Mouse (Mus musculus): ENCODE measurements around the gene Ubb. TPM values are rescaled to one million over a fixed set of nuclear protein-coding genes. Genes with fewer than 3 reads are reported as not detected.

The Ubb gene
- polyA plus RNA-seq, 1 experiment: 359 TPM

DNA sequence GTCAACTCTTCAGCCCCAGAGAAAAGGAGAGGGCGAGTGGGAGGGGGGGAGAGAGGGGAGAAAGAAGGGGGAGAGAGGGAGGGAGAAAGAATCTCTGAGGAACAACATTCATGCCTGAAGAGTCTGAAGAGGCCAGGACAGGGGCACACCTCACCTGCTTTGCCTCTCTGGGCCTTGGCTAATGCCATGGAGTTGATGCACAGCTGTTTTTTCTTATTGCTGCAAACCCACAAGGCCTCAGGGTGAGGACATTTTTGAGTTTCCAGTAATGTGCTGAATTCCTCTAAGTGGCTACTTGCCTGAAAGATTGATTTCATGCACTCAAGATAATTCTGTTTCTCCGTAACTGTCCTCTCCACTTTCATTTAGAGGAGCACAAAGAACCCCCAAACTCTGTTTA lies 7.2 kb downstream of the Ubb start:
- no peak overlapping the region for H3K4me3 ChIP-seq (ENCODE audit: insufficient read depth, low read depth, low read length)
- peaks cover 6% of the 10 kb centered on the region; the same call in 1 of the 2 replicates for H3K4me1 ChIP-seq (ENCODE audit: control insufficient read depth, insufficient read depth, insufficient read length, low read length)
- peak overlapping the region; percentile 78; the same call in 1 of the 2 replicates for H3K27ac ChIP-seq (replicated peaks; ENCODE audit: low read depth, low read length)

DNA sequence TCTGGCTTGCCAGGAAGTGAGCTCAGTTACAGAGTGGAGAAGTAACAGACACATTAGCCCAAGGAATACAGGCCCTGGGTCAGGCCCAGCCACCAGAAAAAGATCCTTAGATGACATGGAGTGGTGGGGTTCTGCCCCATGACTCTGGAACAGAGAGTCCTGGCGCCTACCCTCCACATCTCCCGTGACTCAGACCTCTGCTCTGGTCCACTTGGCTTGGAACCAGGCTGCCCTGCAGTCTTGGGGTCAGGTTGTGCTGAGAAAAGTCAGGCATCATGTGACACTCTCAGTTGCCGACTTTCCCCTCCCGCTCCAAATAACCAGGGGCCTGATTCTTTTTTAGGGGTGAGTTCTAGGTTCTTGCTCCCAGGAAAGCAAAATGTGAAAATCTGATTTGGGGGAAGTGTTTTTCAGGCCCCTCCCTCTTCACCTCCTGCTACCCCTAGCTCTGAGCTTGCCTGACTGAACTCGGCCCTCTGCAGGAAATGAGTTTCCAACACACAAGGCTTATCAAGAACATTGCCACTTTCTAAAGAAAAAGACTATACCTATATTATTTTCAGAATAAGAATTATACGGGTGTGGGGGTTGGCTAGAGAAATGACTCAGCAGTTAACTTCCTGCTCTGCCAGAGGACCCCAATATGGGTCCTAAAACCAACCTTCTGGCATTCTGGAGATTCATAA lies 8.1 kb downstream of the Ubb start:
- H3K4me1 ChIP-seq (ENCODE audit: control insufficient read depth, insufficient read depth, insufficient read length, low read length): peaks cover 6% of the 10 kb centered on the region; the same call in 1 of the 2 replicates
- peak overlapping the region; percentile 78 for H3K27ac ChIP-seq (replicated peaks; ENCODE audit: low read depth, low read length)
- H3K4me3 ChIP-seq (ENCODE audit: insufficient read depth, low read depth, low read length): no peak overlapping the region

DNA sequence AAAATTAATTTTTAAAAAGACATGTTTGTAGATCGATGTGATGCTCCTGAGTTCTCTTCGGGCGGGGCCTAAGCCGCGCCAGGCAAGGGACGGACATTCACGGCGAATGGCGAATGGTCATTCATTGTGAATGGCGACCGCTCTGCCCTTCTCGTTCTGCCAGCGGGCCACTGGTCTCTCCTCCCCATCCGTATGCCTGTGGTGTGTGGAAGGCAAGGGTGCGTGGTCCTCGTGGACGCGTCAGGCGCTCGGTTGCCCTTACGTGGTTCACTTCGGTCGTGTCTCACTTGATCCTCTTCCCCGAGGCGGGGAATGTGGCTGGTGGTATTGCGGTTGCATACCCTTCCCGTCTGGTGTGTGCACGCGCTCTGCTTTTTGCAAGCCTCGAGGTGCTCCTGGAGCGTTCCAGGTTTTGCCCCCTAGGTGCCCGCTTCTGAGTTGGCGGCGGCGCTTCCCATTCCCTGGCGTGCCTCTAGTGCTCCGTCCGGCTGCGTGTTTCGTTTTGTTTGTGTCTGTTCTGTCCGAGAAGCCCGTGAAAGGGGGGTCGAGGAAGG lies 9.6 kb downstream of the Ubb start:
- no peak overlapping the region for H3K27ac ChIP-seq (replicated peaks; ENCODE audit: low read depth, low read length)
- H3K4me3 ChIP-seq (ENCODE audit: insufficient read depth, low read depth, low read length): peak overlapping the region; percentile 54
- H3K4me1 ChIP-seq (ENCODE audit: control insufficient read depth, insufficient read depth, insufficient read length, low read length): peaks cover 4% of the 10 kb centered on the region; the same call in 1 of the 2 replicates

DNA sequence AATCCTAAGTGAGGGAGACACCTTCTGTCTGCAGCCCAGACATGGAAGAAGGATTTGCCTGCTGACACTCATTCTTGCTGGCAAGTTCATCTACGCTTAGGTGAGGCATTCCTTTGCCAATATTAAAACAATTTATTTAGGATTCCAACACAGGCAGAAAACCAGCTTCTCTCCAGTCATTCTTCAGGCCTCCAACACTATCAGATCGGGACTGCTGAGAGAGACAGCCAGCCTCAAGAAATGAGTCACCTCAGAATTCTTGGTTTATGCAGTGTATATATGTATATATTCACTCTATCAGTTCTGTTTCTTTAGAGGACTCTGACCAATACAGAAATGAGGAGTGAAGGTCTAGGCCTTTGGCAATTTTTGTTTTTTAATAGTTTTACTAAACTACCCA lies 12.6 kb downstream of the Ubb start:
- Histone ChIP-seq H3K27ac (replicated peaks; ENCODE audit: low read depth, low read length) (no peak overlapping the region), H3K4me3 (ENCODE audit: insufficient read depth, low read depth, low read length) (no peak overlapping the region), H3K4me1 (ENCODE audit: control insufficient read depth, insufficient read depth, insufficient read length, low read length) (peaks cover 8% of the 10 kb centered on the region)

DNA sequence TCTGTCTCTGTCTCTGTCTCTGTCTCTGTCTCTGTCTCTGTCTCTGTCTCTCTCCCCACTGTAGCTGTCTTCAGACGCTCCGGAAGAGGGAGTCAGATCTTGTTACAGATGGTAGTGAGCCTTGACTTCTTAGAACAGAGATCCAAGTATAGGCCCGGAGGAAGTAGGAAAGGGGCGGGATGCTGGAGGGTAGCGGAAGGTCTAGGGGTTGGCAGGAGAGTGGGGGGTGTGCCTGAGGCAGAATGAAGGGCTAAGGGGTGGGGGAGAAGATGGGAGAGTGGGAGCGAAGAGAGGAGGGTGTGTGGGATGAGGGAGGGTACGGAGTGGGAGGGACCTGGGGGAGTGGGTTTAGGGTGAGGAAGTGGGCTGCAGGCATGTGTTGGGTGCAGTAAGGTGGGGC lies 14.8 kb downstream of the Ubb start:
- Histone ChIP-seq H3K27ac (replicated peaks; ENCODE audit: low read depth, low read length) (no peak overlapping the region), H3K4me1 (ENCODE audit: control insufficient read depth, insufficient read depth, insufficient read length, low read length) (peaks cover 4% of the 10 kb centered on the region), H3K4me3 (ENCODE audit: insufficient read depth, low read depth, low read length) (no peak overlapping the region)

DNA sequence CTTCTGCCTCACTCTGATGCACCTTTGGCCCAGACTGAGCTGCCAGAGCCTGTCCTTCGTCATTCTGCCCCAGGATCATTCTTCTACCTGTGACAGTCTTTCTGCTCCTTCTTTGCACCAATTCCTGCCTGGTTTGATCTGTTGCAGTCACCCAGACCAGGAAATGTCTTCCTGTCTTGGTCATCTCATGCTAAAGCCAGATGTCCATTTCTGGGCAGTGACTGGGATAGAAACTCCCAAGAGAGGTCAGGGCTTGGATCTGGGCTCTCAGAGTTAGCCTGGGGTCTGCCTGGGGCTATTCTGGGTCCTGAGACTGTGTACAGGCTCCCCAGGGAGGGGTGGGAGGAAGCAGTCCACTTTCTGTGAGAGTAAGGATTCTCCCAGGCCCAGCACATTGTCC lies 15.2 kb downstream of the Ubb start:
- no peak overlapping the region for H3K4me3 ChIP-seq (ENCODE audit: insufficient read depth, low read depth, low read length)
- H3K4me1 ChIP-seq (ENCODE audit: control insufficient read depth, insufficient read depth, insufficient read length, low read length): peaks cover 4% of the 10 kb centered on the region
- H3K27ac ChIP-seq (replicated peaks; ENCODE audit: low read depth, low read length): no peak overlapping the region; the same call in 1 of the 2 replicates

DNA sequence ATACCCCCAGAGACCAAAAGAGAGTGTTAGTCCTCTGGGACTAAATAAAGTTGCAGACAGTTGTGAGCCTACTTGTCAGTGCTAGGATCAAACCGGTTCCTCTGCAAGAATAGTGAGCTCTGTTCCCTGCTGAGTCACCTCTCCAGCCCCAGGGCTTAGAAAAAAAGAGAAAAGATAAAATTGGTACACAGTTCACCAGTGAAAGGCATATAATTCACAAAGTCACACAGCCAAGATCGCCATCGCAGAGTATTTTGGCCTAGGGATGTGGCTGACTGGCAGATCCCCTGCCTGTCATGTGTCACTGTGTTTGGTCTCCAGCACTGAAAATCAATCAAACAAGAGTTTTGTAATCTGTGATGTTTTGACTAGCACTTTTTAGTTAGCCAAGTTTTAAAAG lies 17.3 kb downstream of the Ubb start:
- no peak overlapping the region for H3K4me3 ChIP-seq (ENCODE audit: insufficient read depth, low read depth, low read length)
- H3K27ac ChIP-seq (replicated peaks; ENCODE audit: low read depth, low read length): no peak overlapping the region
- peaks cover 4% of the 10 kb centered on the region for H3K4me1 ChIP-seq (ENCODE audit: control insufficient read depth, insufficient read depth, insufficient read length, low read length)

DNA sequence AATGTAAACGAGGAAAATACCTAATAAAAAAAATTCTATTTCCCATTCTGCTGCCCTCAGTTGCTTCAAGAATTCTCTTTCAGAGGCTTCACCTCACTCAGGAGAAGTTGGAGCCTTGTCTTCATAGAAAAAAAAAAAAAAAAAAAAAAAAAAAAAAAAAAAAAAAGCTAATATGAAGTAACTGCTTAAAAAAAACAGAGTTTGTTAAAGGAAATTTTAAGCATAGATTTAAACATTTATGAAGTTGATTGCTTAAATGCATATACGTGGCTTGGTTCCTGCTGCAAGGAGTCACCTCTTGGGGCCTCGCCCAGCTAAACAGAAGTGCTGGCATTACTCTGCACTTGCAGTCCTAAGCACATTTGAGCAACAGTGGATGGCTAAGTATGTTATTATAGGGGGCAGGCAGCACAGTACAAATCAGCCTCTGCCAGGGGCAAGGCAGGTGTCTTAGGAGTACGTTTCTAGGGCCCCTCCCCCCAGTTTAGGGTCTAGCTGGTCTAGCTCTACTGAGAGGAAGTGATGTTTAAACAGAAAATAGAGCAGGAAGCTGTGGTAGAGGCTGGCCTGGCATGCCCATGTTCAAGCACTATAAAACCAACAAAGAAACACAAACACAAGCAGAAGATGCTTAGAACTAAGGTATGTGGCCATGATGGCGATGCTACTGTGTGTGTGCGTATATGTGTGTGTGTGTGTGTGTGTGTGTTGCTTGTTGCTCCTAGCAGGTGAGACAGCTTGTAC lies 23.2 kb downstream of the Ubb start, which contains the start of gene Trpv2:
TSS of gene Trpv2 (plus strand) at position 528 of the 744 bp plus-strand sequence.
- Histone ChIP-seq H3K4me3 (ENCODE audit: insufficient read depth, low read depth, low read length) (peak within 1 kb of the TSS; percentile 56), H3K27ac (replicated peaks; ENCODE audit: low read depth, low read length) (no peak within 1 kb of the TSS), H3K4me1 (ENCODE audit: control insufficient read depth, insufficient read depth, insufficient read length, low read length) (no peaks in the 10 kb centered on the region)

DNA sequence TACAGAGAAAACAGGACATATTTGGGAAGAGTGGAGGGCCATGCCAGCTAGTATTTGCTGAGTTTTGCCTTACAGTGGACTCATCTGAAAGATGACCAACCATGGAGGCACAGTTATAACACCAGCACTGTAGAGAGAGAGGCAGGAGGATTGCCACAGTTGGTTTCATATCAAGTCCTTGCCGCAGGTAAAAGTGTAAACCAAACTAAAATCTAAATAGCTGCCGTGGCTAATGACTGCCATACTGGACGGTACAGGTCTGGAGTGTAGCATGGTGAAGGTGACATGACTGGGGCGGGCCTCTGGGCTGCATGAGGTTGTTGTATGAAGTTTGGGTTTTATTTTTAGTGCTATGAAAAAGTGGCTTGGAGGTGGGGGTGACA lies 23.7 kb downstream of the Ubb start:
- no peak overlapping the region for H3K4me3 ChIP-seq (ENCODE audit: insufficient read depth, low read depth, low read length)
- no peaks in the 10 kb centered on the region for H3K4me1 ChIP-seq (ENCODE audit: control insufficient read depth, insufficient read depth, insufficient read length, low read length)
- no peak overlapping the region for H3K27ac ChIP-seq (replicated peaks; ENCODE audit: low read depth, low read length)

DNA sequence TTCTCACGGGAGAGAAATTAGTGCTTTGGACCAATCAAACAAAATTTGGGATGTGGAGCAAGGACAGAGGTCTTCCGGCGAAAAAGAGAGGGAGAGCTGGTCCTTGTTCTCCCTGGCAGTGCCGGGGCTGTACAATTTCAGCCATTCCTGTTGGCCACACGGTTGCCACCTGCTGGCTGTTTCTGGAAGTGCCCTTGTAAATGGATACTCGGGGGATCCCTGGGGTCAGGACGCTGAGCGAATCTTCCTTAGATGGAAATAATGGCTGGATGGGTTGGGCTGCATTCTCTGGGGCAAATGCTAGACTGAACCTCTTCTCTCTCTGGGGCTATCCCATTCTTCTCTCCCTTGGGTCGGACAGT lies 24.3 kb downstream of the Ubb start:
- Histone ChIP-seq H3K27ac (replicated peaks; ENCODE audit: low read depth, low read length) (peak overlapping the region; percentile 33; the same call in 1 of the 2 replicates), H3K4me3 (ENCODE audit: insufficient read depth, low read depth, low read length) (peak overlapping the region; percentile 56), H3K4me1 (ENCODE audit: control insufficient read depth, insufficient read depth, insufficient read length, low read length) (no peaks in the 10 kb centered on the region)

DNA sequence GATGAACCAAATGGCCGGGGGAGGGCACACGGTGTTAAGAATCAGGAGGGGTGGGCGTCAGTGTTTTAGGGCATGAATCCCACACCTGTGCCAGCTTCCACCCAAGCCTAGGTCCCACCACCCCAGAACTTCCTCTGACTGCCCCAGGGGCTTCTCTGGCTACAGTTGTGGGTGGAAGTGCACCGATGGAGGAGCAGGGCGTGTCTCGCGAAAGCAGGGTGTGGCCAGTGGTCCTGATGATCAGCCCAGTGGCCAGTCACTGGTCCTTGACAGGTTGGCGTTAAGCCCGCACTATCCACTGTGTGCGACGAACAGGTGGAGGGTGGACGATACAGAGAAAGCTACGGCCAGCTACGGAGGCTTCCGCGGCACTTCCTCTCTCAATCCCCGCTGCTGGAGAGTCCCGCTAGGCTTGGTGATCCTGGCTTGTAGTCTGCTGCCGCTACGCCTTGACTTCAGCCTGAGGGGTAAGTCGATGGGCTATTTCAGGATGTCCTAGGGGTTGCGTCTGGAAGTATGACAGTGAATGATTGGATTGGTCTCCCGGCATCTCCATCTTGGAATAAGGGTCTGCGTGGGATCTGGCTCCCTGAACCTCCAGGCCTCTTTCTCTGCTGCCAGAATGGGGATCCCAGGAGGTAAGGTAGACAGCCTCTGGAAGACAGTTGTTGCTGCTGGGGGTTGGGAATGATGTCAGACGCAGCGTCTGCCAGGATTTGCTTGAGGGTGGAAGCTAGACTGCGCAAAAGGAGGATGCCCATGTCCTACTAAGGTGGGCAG lies 24.9 kb downstream of the Ubb start:
- Histone ChIP-seq H3K4me1 (ENCODE audit: control insufficient read depth, insufficient read depth, insufficient read length, low read length) (no peaks in the 10 kb centered on the region), H3K4me3 (ENCODE audit: insufficient read depth, low read depth, low read length) (peak overlapping the region; percentile 56), H3K27ac (replicated peaks; ENCODE audit: low read depth, low read length) (peak overlapping the region; percentile 33)

DNA sequence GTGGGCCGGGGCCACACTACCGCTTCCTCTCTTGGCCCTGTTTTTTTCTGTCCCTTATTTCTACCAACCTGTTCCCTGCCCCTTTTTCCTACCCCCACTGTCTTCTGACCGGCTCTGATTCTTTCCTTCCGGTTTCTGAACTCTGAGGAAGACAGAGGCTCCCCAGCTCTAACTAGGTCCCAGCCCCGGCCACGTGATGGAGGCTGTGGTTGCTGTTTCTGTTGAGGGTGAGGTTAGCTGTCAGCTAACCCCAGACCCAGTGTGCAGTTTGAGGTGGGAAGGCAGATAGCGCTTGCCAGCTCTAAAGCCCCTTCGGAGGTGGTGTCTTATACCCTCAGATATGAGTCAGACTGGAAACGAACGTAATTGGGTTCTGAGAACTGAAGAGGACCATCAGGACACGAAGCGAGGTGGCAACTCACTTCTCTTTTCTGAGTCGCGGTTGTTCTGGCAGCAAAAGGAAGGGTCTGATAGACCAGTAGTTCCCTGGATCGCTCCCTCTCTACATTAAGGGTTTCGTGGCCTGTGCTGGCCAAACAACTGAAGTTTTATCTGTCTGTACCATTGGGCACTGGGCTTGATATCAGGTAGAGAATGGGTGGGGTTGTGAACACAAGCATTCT lies 25.7 kb downstream of the Ubb start:
- Histone ChIP-seq H3K4me1 (ENCODE audit: control insufficient read depth, insufficient read depth, insufficient read length, low read length) (no peaks in the 10 kb centered on the region), H3K4me3 (ENCODE audit: insufficient read depth, low read depth, low read length) (peak overlapping the region; percentile 56), H3K27ac (replicated peaks; ENCODE audit: low read depth, low read length) (peak overlapping the region; percentile 60)

DNA sequence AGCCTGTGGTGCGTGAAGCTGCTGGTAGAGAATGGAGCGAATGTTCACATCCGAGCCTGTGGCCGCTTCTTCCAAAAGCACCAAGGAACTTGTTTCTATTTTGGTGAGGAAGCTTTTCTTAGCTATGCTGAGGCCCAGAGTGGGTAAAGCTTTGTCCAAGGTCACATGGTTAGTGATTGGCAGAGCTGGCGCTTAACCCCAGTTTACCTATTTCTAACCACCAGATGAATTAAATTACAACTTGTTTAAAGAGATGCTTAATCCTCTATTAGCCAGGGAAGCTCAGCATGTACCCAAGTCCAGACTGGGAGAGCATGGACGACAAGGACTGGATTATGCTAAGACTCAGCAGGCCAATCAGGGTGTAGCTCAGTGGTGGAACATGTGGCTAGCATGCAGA lies 32.1 kb downstream of the Ubb start:
- Histone ChIP-seq H3K4me1 (ENCODE audit: control insufficient read depth, insufficient read depth, insufficient read length, low read length) (no peaks in the 10 kb centered on the region), H3K27ac (replicated peaks; ENCODE audit: low read depth, low read length) (no peak overlapping the region), H3K4me3 (ENCODE audit: insufficient read depth, low read depth, low read length) (no peak overlapping the region)

DNA sequence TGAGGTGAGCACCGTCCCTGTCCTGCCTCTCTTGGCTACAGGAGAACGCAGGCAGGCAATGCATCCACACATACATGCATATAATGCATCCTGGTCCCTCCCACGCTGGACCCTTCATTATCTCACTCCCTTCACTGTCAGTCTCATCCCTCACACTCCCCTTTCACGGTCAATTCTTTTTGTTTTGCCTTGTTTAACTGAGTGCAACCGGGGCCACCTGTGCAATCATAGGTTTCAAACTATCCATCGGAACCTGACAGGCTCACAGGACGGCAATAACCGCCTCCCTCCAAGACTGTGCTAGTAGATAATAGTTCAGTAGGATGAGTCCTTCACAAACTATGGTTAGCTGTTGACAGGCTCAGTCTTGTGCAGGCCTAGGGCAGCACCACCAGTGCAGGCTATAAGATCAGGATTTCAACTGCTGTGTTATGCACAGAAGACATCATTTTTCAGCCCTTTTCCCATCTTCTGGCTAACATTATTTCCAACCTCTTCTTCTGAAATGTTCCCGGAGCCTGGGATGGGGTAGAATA lies 33.8 kb downstream of the Ubb start:
- Histone ChIP-seq H3K4me1 (ENCODE audit: control insufficient read depth, insufficient read depth, insufficient read length, low read length) (no peaks in the 10 kb centered on the region), H3K27ac (replicated peaks; ENCODE audit: low read depth, low read length) (no peak overlapping the region), H3K4me3 (ENCODE audit: insufficient read depth, low read depth, low read length) (no peak overlapping the region)

Data from brown adipose tissue, adult 24 weeks (tissue).